Mouse (Mus musculus) erythroblast, embryonic 14.5 days (primary cell): ENCODE data around the gene Cenpe.

Source experiments
- GATA1 ChIP-seq: IDR thresholded peaks from 2 replicates; pipeline ENCODE4 v1.6.1; 2012; ENCODE audit warnings: low read length, inconsistent platforms, mixed read lengths
- TAL1 ChIP-seq: IDR thresholded peaks from 3 replicates; pipeline ENCODE4 v1.6.1; 2012; ENCODE audit warnings: low read length, inconsistent platforms, mixed read lengths

DNA sequence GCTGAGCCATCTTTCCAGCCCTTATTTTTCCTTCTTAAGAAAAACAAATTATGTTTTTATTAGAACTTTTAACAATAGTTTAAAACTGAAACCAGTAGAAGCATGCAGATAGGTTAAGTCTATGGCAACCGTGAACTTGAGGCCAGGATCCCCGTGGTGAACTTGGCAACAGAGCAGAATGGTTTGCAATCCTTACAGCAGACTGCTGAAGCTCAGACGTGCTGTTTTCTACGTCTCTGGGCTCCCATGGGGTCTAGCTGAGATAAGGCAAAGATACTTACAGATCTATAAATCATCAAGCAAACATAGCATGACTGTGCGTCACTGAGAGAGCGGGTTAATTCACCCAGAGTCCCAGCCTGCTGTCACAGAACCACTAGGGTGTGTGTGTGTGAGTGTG lies 87.7 kb downstream of the Cenpe start:
- no peak for TF ChIP-seq GATA1
- no peak for TF ChIP-seq TAL1
